Mouse (Mus musculus) spleen, adult 2 months (tissue): ENCODE results near the gene Cdh20.

Experiments used
- CTCF ChIP-seq: fragments of 200-500 bp; IDR thresholded peaks from 2 replicates; pipeline ENCODE4 v1.5.1; 2011; ENCODE audit warnings: mild to moderate bottlenecking, inconsistent platforms; ENCODE audit not compliant: insufficient read depth, insufficient read length, insufficient replicate concordance; ENCODE audit errors: extremely low read depth
- POLR2A ChIP-seq: fragments of 200-500 bp; IDR thresholded peaks from 2 replicates; pipeline ENCODE4 v1.6.1; 2011; ENCODE audit warnings: low read depth, low read length, inconsistent platforms

DNA sequence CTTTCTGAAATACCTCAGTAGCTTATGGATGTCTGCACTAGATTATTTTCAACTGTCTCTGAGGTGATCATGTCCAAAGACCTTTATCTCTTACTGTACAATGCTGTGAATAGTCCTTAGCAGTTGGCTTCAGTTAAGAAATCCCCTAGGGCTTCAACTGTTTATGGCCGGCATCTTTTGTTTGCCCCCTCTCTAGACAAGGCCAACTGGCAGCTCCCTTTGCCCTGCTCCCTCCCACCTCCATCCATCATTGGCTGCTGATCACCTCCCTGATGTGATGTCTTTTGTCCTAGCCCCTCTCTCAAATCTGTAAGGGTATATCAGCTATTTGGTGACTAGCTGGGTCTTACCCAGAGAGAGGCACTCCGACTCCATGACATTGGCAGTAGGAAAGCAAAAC, 148.2 kb downstream of the Cdh20 start:
- TF ChIP-seq POLR2A, result no peak
- TF ChIP-seq CTCF, result no peak
